37 mouse cellular contexts compared by ENCODE assay signal in genomic region chr12:102725146-102725545, GRCm38 (mm10). TPM values are rescaled to one million over a fixed set of nuclear protein-coding genes. Genes with fewer than 3 reads are reported as not detected.
DNase-seq lines count a peak whose midpoint lies in the region; ATAC-seq and TF ChIP-seq lines count a peak whose summit lies in the region.
"Had no signal": no experiment of that assay in that cellular context is flagged by ENCODE, and none has a peak within 500 bp of the region (broad histone marks: within the 10 kb centered on the region; RNA-seq: fewer than 3 reads in every experiment).

No protein-coding gene starts in this region.

- H3K36me3 ChIP-seq in midbrain, embryonic 11.5 days (ENCODE audit: control insufficient read depth, insufficient read depth, low read length) = no peaks in the 10 kb centered on the region
- H3K36me3 ChIP-seq in midbrain, embryonic 15.5 days (replicated peaks) = no peaks in the 10 kb centered on the region
- H3K36me3 ChIP-seq in ES-Bruce4 (ENCODE audit: control insufficient read depth, insufficient read depth, low read length, poor library complexity, severe bottlenecking) = no peaks in the 10 kb centered on the region
- H3K36me3 ChIP-seq: heart, embryonic 10.5 days; heart, embryonic 15.5 days; hindbrain, embryonic 12.5 days; kidney, embryonic 15.5 days; limb, embryonic 12.5 days; liver, embryonic 15.5 days; midbrain, embryonic 12.5 days had no signal

- peak; percentile 59 for DNase-seq in midbrain, embryonic 11.5 days (ENCODE audit: low spot score, missing footprints)
- DNase-seq in left cerebral cortex, postnatal 25 days (ENCODE audit: low spot score in 2 of 2) = no peak
- no peak for DNase-seq in spleen, postnatal 10 days (ENCODE audit: low spot score in 2 of 2)
- no peak for DNase-seq in heart, postnatal 10 days
- DNase-seq: adrenal gland, adult 8-10 months; cerebellum, adult 18-20 months; gastrocnemius, postnatal 14 days; heart, postnatal 36 days; kidney, adult 18-20 months; lung, postnatal 14 days; retina, postnatal 1 day; right cerebral cortex, postnatal 14 days; thymus, postnatal 25 days had no signal

- H3K4me2 ChIP-seq in midbrain, embryonic 11.5 days = no peak overlapping the region
- H3K4me2 ChIP-seq in midbrain, embryonic 15.5 days = no peak overlapping the region
- H3K4me2 ChIP-seq: heart, embryonic 15.5 days; hindbrain, embryonic 12.5 days; kidney, embryonic 15.5 days; limb, embryonic 12.5 days; liver, embryonic 15.5 days; lung, embryonic 14.5 days; midbrain, embryonic 12.5 days had no signal

- H3K9ac ChIP-seq in midbrain, embryonic 11.5 days (ENCODE audit: low read length) = no peak overlapping the region
- no peak overlapping the region for H3K9ac ChIP-seq in midbrain, embryonic 15.5 days
- no peak overlapping the region for H3K9ac ChIP-seq in ES-Bruce4 (ENCODE audit: low read depth, poor library complexity, severe bottlenecking)
- H3K9ac ChIP-seq: heart, embryonic 15.5 days; hindbrain, embryonic 12.5 days; kidney, embryonic 15.5 days; limb, embryonic 12.5 days; liver, embryonic 15.5 days; lung, embryonic 14.5 days; midbrain, embryonic 12.5 days had no signal

- peaks cover 9% of the 10 kb centered on the region; the same call in 1 of the 2 replicates for H3K4me1 ChIP-seq in midbrain, embryonic 11.5 days (ENCODE audit: control insufficient read depth, insufficient read depth, low read length)
- 0 out of 2 replicates have a peak, but pooled peaks cover 5% of the 10 kb centered on the region for H3K4me1 ChIP-seq in midbrain, embryonic 15.5 days
- H3K4me1 ChIP-seq in ES-Bruce4 (ENCODE audit: control insufficient read depth, insufficient read depth, low read length) = peaks cover 9% of the 10 kb centered on the region

- TF ChIP-seq CTCF in ES-Bruce4 (IDR thresholded peaks at IDR 0.05; ENCODE audit: low read depth, low read length) = no peak

- H3K9me3 ChIP-seq in midbrain, embryonic 11.5 days (ENCODE audit: control insufficient read depth, low read length) = no peaks in the 10 kb centered on the region
- H3K9me3 ChIP-seq in midbrain, embryonic 15.5 days = no peaks in the 10 kb centered on the region
- no peaks in the 10 kb centered on the region for H3K9me3 ChIP-seq in ES-Bruce4 (replicated peaks; ENCODE audit: control insufficient read depth, insufficient read depth, low read length, poor library complexity, severe bottlenecking)
- H3K9me3 ChIP-seq: heart, embryonic 10.5 days; heart, embryonic 15.5 days; hindbrain, embryonic 12.5 days; kidney, embryonic 15.5 days; limb, embryonic 12.5 days; liver, embryonic 15.5 days; midbrain, embryonic 12.5 days had no signal

- H3K27ac ChIP-seq in midbrain, embryonic 11.5 days (ENCODE audit: low read depth, low read length) = no peak overlapping the region
- H3K27ac ChIP-seq in midbrain, embryonic 15.5 days = no peak overlapping the region
- no peak overlapping the region for H3K27ac ChIP-seq in ES-Bruce4 (ENCODE audit: insufficient read depth, low read length)
- H3K27ac ChIP-seq: heart, embryonic 10.5 days; heart, embryonic 15.5 days; hindbrain, embryonic 12.5 days; hindbrain, postnatal 0 days; kidney, embryonic 15.5 days; limb, embryonic 12.5 days; liver, embryonic 15.5 days; midbrain, embryonic 12.5 days had no signal

- no peak overlapping the region for H3K4me3 ChIP-seq in midbrain, embryonic 11.5 days (ENCODE audit: low read depth, low read length)
- H3K4me3 ChIP-seq in midbrain, embryonic 15.5 days = no peak overlapping the region
- no peak overlapping the region for H3K4me3 ChIP-seq in ES-Bruce4 (ENCODE audit: low read depth, low read length)
- H3K4me3 ChIP-seq: erythroblast, embryonic 14.5 days; heart, embryonic 10.5 days; heart, embryonic 15.5 days; hindbrain, embryonic 12.5 days; kidney, embryonic 15.5 days; limb, embryonic 12.5 days; liver, embryonic 15.5 days; midbrain, embryonic 12.5 days had no signal

- 92% methylated on average over 6 of the region's 6 CpGs for WGBS in midbrain, embryonic 11.5 days
- whole genome bisulfite sequencing in midbrain, embryonic 15.5 days = 93% methylated on average over 6 of the region's 6 CpGs

- ATAC-seq in midbrain, embryonic 11.5 days (ENCODE audit: low FRiP score) = no peak
- ATAC-seq in midbrain, embryonic 15.5 days (replicated peaks) = no peak
- peak; percentile 80 for ATAC-seq in activated CD4-positive, CD25-positive, alpha-beta regulatory T cell, adult 4 months
- ATAC-seq: hindbrain, postnatal 0 days had no signal

- TF ChIP-seq EP300 in ES-Bruce4 (IDR thresholded peaks at IDR 0.05; ENCODE audit: insufficient read depth, low read depth, low read length) = 0 out of 2 replicates have a peak, but pooled peaks have one; percentile 42

- no peak for TF ChIP-seq POLR2A in ES-Bruce4 (IDR thresholded peaks at IDR 0.05; ENCODE audit: insufficient read depth, low read length)

- H3K27me3 ChIP-seq in midbrain, embryonic 11.5 days (ENCODE audit: control insufficient read depth, insufficient read depth, low read length) = no peaks in the 10 kb centered on the region
- H3K27me3 ChIP-seq in midbrain, embryonic 15.5 days (replicated peaks) = no peaks in the 10 kb centered on the region
- H3K27me3 ChIP-seq in ES-Bruce4 (ENCODE audit: control insufficient read depth, insufficient read depth, low read length, poor library complexity, severe bottlenecking) = no peaks in the 10 kb centered on the region
- H3K27me3 ChIP-seq: heart, embryonic 15.5 days; hindbrain, embryonic 12.5 days; kidney, embryonic 15.5 days; limb, embryonic 12.5 days; midbrain, embryonic 12.5 days had no signal

- intact Hi-C loops in left cerebral cortex, postnatal 25 days (cut with DNase I) = no loop called here
- intact Hi-C loops in heart, postnatal 10 days (cut with DNase I) = no loop called here

RNA-seq across cellular contexts. Expression of gene Moap1, which starts 18.3 kb away (rescaled TPM):
- polyA plus RNA-seq in midbrain, embryonic 11.5 days (2014; fragmentation: Nextera tagmentation; extraction: Ambion mirVana) = 40.8 and 41.4 TPM in 2 replicates
- 73.2 and 73.3 TPM in 2 replicates for polyA plus RNA-seq in midbrain, embryonic 15.5 days (2015; fragmentation: Nextera tagmentation; extraction: Ambion mirVana)
- polyA plus RNA-seq in ES-Bruce4 (2011; ENCODE audit: insufficient read depth, insufficient read length, low read depth, missing spikeins) = 6.7 and 7.5 TPM in 2 replicates
- polyA plus RNA-seq in activated CD4-positive, CD25-positive, alpha-beta regulatory T cell, adult 4 months (2017; shearing (Covaris generic)) = 1 to 10 TPM; 6.5 to 8.3 TPM
- total RNA-seq in left cerebral cortex, postnatal 25 days (2021) = 10 to 100 TPM; 31.6 to 39.3 TPM
- 10 to 100 TPM in 1 of 2 experiments, 1 to 10 TPM in 1; 9.1 to 10.5 TPM for total RNA-seq in heart, postnatal 10 days (2021)
- polyA plus RNA-seq: erythroblast, embryonic 14.5 days had no signal

RNA-seq across cellular contexts. Expression of gene Tmem251, which starts 18.4 kb away (rescaled TPM):
- polyA plus RNA-seq in midbrain, embryonic 11.5 days (2014; fragmentation: Nextera tagmentation; extraction: Ambion mirVana) = 12.2 and 12.3 TPM in 2 replicates
- 11.9 and 13.2 TPM in 2 replicates for polyA plus RNA-seq in midbrain, embryonic 15.5 days (2015; fragmentation: Nextera tagmentation; extraction: Ambion mirVana)
- 6.3 TPM in 2 replicates for polyA plus RNA-seq in ES-Bruce4 (2011; ENCODE audit: insufficient read depth, insufficient read length, low read depth, missing spikeins)
- polyA plus RNA-seq in activated CD4-positive, CD25-positive, alpha-beta regulatory T cell, adult 4 months (2017; shearing (Covaris generic)) = 10 to 100 TPM in 1 of 2 experiments, 1 to 10 TPM in 1; 8.5 to 10.1 TPM
- total RNA-seq in left cerebral cortex, postnatal 25 days (2021) = 1 to 10 TPM; 6.0 to 6.4 TPM
- 1 to 10 TPM; 4.8 to 5.5 TPM for total RNA-seq in heart, postnatal 10 days (2021)

RNA-seq across cellular contexts. Expression of gene Itpk1, which starts 20.4 kb away (rescaled TPM):
- 11.6 and 14.2 TPM in 2 replicates for polyA plus RNA-seq in midbrain, embryonic 11.5 days (2014; fragmentation: Nextera tagmentation; extraction: Ambion mirVana)
- 34.1 and 34.6 TPM in 2 replicates for polyA plus RNA-seq in midbrain, embryonic 15.5 days (2015; fragmentation: Nextera tagmentation; extraction: Ambion mirVana)
- 40.4 and 44.0 TPM in 2 replicates for polyA plus RNA-seq in ES-Bruce4 (2011; ENCODE audit: insufficient read depth, insufficient read length, low read depth, missing spikeins)
- polyA plus RNA-seq in activated CD4-positive, CD25-positive, alpha-beta regulatory T cell, adult 4 months (2017; shearing (Covaris generic)) = 10 to 100 TPM; 16.2 to 18.4 TPM
- 10 to 100 TPM; 63.9 to 70.2 TPM for total RNA-seq in left cerebral cortex, postnatal 25 days (2021)
- 10 to 100 TPM in 1 of 2 experiments, 1 to 10 TPM in 1; 9.6 to 11.2 TPM for total RNA-seq in heart, postnatal 10 days (2021)

RNA-seq across cellular contexts. Expression of gene Gm28051, which starts 32.4 kb away (rescaled TPM):
- not detected in 2 replicates for polyA plus RNA-seq in midbrain, embryonic 11.5 days (2014; fragmentation: Nextera tagmentation; extraction: Ambion mirVana)
- not detected in 2 replicates for polyA plus RNA-seq in midbrain, embryonic 15.5 days (2015; fragmentation: Nextera tagmentation; extraction: Ambion mirVana)
- not detected in 2 replicates for polyA plus RNA-seq in ES-Bruce4 (2011; ENCODE audit: insufficient read depth, insufficient read length, low read depth, missing spikeins)
- polyA plus RNA-seq in activated CD4-positive, CD25-positive, alpha-beta regulatory T cell, adult 4 months (2017; shearing (Covaris generic)) = not detected
- total RNA-seq in left cerebral cortex, postnatal 25 days (2021) = not detected
- not detected for total RNA-seq in heart, postnatal 10 days (2021)
- total RNA-seq: adrenal gland, adult 8-10 months; gastrocnemius, postnatal 14 days; granulocyte monocyte progenitor cell, adult 5-6 weeks; heart, postnatal 36 days; hindbrain, postnatal 0 days; layer of hippocampus, adult 18-20 months; layer of hippocampus, postnatal 10 days; left cerebral cortex, adult 18-20 months; left cerebral cortex, postnatal 14 days; liver, adult 2 months had no signal
- polyA plus RNA-seq: cortical plate, adult 2 months; embryonic facial prominence, embryonic 14.5 days; erythroblast, embryonic 14.5 days; forebrain, embryonic 11.5 days; heart, embryonic 10.5 days; heart, embryonic 15.5 days; hindbrain, embryonic 12.5 days; hindbrain, postnatal 0 days; kidney, embryonic 15.5 days; limb, embryonic 12.5 days; liver, adult 2 months; liver, embryonic 15.5 days; lung, embryonic 14.5 days; midbrain, embryonic 12.5 days; neural tube, embryonic 14.5 days; stomach, embryonic 16.5 days had no signal

RNA-seq across cellular contexts. Expression of gene Gon7, which starts 32.5 kb away (rescaled TPM):
- polyA plus RNA-seq in midbrain, embryonic 11.5 days (2014; fragmentation: Nextera tagmentation; extraction: Ambion mirVana) = 47.7 and 52.6 TPM in 2 replicates
- 46.7 and 51.0 TPM in 2 replicates for polyA plus RNA-seq in midbrain, embryonic 15.5 days (2015; fragmentation: Nextera tagmentation; extraction: Ambion mirVana)
- 23.6 and 26.6 TPM in 2 replicates for polyA plus RNA-seq in ES-Bruce4 (2011; ENCODE audit: insufficient read depth, insufficient read length, low read depth, missing spikeins)
- polyA plus RNA-seq in activated CD4-positive, CD25-positive, alpha-beta regulatory T cell, adult 4 months (2017; shearing (Covaris generic)) = 10 to 100 TPM; 28.3 to 29.3 TPM
- total RNA-seq in left cerebral cortex, postnatal 25 days (2021) = 10 to 100 TPM; 16.9 to 18.2 TPM
- 10 to 100 TPM; 10.6 to 11.7 TPM for total RNA-seq in heart, postnatal 10 days (2021)
